Mouse (Mus musculus) layer of hippocampus, postnatal 25 days (tissue): ENCODE results near the gene Kmt5a. TPM values are rescaled to one million over a fixed set of nuclear protein-coding genes. Genes with fewer than 3 reads are reported as not detected.
A peak's percentile ranks its signal among the peaks of the same experiment; 100 is the strongest.
"Not testable (repeated sequence)": the region's sequence is repeated elsewhere in the genome, so short reads cannot be mapped to it uniquely, and the experiment has no call there.

Experiments
- DNase-seq, 2 experiments: peaks; one replicate each; pipeline ENCODE4 v3.0.0; 2022; ENCODE audit warnings: mixed read lengths in 2 of 2, low spot score in 1 of 2; ENCODE audit errors: extremely low spot score in 1 of 2
- total RNA-seq, 2 experiments: library from RNA; stranded (reverse); gene quantifications; 2 replicates each; pipeline ENCODE4 v1.2.3; 2021

The Kmt5a gene
- total RNA-seq, 2 experiments from 2014 or later: 58.5 to 63.1 TPM

DNA sequence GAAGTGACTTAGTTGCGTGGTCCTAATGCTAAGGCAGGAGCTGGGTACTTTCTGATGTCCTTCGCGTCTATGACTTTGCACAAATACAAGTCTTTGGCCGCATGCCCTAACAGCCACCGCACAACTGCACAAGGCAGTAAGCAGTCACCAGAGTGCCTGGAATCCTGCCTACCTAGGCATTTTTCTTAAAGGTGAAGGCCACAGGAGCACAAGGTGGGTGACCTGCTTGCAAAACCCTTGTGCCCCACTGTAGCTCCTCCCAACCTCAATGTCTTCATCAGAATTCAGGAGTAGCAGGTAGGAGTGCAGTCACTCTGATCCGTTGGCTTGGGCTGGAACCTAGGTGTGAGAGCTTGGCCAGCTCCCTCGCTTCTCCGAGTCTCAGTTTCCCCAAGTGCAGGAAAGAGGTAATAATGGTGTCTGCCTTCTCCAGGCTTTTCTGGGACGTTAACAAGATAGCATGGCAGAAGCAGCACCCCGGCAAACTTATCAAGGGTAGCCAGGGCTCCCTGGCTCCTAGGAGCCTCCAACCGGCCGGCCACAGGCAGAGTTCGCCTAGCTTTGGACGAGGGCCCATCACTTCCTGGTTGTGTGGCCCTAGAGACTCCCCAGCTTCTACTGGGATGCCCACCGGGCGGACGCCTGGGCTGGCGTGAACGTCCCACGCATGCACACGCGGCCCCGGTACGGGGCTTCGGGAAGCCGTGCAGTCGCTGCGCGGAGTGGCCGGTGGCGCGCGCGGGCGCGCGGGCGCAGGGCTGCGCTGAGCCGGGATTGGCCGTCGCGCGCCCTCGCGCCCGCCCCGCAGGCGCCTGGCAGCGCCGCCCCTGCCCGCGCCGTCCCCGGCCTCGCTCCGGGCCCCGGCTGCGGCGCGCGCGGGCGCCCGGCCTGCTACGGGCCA is 5.2 kb downstream of the Kmt5a start:
- peak; percentile 62 to 63 for DNase-seq

DNA sequence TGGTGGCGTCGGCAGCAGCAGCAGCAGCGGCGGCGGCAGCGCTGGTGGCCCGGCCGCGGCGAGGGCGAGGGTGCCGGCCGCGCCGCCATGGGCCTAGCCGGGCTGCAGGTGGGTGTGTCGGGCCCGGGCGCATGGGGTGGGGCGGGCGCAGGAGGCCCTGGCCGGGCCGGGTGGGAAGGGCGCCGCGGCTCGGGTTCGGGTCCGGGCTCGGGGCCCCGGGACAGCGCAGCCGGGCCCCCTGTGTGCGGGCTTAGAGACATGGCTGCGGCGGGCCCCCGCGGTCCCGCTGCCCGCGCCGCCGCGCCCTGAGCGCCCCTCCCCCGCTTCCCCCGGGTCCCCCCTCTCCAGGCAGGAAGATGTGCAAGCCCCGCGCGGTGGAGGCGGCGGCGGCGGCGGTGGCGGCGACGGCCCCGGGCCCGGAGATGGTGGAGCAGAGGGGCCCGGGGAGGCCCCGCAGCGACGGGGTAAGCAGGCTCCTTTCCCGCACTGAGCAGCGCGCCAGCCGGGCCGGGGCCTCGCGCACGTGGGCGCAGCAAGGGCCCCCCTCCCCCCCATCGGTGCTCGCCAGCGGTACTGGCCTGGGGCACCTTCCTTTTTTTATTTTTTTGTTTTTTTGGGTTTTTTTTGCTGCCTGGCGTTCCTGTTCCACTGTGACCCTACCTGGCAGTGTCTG is 6.0 kb downstream of the Kmt5a start:
- no peak for DNase-seq

DNA sequence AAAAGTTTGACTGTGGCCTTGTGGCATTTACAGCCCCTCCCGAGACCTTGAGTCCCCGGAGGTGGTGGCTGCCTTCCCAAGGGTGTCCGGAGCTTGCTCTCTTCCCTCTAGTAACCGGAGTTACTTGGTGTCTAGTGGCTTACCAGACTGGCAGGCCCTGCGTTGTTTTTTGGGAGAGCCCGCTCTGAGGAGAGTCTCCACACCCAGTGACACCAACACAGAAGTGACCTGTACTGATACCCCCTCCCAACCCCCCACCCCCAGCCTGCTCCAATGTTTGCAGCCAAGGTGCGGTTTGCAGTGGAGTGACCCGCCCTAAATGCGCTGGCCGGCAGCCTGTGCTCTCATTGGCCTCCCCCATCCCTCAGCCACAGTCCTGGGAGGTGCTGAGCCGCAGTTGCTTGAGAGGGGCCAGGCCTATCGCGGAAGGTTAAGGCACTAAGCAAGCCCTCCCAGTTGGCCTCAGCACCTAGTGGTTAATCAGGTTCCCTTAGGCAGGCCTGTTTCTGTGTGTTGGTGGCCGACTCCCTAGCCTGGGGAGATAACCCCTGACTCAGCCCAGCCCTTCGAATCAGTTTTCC is 6.7 kb downstream of the Kmt5a start:
- DNase-seq: no peak

DNA sequence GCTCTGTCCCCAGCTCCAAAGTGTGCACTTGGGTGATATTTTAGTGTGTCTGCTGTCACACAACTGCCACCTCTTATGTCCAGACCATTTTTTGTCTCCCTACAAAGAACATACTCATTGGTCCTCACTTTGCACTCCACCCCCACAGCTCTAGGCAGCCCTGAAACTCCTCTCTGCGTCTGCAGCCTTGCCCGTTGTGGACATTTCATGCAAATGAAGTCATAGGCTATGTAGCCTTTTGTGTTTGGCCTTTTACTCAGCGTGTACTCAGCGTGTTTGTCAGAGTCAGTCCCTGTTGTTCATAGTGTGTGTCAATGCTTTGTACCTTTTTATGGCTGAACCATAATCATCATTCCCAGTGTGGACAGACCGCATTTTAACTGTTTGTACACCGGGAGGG is 9.8 kb downstream of the Kmt5a start:
- no peak for DNase-seq

DNA sequence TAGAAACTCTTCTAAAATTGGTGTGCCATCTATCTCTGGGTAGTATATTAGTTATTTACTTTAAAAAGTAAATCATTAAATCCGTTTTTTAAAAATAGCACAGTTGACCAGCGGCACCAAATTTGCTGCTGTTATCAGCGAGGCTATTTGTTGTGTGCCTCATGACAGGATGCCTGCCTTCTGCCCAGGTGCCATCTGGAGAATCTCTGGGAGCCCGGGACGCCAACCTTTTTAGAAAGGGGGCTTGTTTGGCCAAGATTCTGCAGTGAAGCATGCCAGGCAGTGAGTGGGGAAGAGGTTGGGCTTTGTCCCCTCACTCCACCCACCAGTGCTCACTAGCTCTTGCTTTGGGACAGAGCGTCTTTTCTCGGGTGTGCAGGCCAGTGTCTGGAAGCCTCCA is 10.3 kb downstream of the Kmt5a start:
- DNase-seq: no peak

DNA sequence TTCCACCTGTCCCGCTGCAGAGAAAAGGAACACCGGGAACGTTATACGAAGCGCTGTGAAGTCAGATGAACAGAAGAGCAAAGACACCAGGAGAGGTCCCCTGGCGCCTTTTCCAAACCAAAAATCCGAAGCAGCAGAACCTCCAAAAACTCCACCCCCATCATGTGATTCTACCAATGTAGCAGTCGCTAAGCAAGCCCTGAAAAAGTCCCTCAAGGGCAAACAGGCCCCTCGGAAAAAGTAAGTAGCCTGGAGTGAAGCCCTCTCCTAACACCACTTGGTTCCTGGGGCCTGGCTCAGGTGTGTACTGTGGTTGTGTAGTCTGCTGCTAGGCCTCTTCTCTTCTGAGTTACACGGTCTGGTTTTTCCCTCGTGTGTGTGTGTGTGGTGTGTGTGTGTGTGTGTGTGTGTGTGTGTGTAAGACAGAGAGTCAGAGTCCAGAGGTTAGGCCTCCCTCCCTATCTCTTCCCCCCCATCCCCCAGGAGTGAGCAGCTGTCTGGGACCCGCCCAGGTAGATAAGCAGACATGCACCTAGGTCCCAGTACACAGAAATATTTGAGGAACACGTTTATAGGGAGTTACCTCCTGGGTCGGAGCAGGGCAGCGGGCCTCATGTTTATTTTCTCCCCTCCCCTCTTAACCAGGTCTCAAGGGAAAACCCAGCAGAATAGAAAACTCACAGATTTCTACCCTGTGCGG is 11.1 kb downstream of the Kmt5a start:
- no peak for DNase-seq

DNA sequence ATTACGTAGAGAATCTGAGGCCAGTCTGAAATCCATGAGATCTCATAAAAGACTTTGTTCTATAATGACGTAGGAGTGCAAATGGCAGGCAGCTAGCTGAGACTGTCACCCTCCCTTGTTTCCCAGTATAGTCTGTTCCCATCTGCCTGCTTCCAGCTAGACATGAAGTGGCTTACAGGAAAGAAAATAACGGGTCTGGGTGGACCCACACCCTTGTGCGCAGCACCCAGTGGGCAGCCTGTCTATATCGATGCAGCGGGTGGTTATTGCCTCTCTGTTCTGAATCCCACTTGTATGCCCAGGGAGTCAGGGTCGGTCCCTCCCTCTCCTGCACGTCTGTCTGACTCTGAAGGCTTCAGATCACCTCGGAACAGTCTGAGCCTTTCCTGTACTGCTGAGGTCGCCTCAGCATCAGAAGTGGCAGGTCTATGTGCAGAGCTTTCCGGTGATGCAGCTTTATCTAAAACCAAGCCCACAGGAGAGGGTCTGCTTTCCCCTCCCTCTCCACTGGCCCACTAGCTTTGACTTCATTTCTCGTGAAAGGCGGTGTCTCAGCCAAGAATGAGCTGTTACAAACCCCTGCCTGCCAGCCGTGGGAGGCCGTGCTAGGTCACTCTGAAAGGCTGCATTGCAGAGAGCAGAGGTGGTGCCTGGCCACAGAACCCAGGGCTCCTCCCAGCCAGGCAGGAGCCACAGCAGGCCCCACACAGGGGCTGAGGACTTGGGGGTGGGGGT is 12.9 kb downstream of the Kmt5a start:
- peak in 1 of 2 experiments; percentile 33 for DNase-seq

DNA sequence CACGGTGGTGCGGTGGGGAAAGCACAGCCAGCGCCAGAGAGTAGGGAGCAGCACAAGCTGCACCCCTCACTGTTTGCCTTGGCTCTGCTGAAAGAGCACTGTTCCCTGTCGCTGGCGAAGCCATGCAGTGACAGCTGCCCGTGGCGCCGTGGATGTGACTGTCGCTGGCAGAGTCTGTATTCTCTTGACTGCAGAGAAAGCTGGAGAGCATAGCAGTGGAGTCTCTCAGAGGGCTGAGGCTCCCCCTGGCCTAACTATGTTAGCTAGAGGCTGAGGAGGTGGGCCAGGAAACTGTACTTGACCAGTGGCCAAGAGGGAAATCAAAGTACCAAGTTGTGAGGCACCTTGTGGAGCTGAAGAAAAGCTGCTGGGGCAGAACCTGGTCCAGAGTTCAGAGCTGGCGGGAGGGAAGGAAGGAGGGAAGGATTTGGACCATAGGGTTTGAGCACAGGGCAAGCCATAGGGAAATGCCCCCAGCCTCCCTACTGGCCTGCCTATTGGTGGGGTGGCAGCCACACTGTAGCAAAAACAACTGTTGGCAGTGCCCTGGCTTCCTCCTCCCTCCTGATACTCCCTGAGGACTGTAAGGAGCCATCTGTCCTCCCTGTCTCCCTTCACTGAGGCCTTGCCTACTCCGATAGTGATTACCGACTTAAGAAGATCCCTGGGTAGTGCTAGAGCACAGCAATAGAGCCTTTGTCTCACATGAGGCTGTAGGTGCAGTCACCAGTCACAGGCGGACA is 13.8 kb downstream of the Kmt5a start:
- DNase-seq: peak; percentile 60 to 62

DNA sequence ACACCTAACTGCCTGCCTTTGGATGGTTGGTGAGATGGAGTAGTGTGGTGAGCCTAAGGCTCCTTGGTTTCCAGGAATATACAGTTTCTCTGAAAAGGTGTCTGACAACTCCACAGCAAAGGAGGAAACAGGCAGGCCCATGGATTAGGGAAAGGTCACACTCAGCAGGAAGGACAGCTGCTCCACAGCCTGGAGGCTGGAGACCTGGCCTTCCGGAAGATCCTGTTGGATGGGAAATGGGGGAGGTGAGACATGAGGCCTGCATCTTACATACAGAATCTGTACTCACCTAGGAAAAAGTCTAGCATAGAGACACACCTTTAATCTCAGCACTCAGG is 14.3 kb downstream of the Kmt5a start:
- DNase-seq: no peak

DNA sequence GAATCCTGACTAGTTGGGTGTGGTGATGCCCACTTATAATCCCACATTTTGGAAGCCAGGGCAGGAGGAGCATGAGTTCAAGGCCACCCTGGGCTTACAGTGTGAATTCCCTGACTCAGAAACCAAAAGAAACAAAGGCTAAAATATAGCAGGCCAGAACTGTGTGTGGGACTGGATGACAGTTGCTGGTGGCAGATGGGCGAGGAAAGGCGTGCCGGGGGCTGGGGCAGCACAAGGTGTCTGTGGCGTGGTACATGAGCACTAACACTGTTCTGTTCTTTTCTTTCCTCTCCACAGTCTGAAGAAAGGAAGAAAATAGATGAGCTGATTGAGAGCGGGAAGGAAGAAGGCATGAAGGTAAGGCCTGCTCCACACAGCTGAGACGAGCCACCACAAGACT is 17.0 kb downstream of the Kmt5a start:
- DNase-seq: no peak

DNA sequence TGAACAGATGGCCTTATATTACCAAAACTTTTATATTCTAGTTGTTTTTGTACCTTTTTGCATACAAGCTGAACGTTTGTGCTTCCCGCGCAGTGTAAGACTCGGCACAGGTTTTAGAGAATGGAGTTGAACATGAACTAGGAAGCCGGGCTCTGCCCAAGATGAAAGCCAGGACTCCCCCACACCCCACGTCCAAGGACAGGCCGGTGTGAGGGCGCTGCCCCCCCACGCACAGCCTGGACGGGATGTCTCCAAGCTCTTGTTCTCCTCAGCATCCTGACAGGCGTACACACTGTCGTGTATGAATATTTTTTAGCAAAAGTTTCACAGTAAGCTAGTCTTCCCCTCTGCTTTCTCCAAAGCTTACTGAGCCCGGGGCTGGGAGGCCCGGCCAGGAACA is 21.2 kb downstream of the Kmt5a start:
- not testable (repeated sequence) for DNase-seq

DNA sequence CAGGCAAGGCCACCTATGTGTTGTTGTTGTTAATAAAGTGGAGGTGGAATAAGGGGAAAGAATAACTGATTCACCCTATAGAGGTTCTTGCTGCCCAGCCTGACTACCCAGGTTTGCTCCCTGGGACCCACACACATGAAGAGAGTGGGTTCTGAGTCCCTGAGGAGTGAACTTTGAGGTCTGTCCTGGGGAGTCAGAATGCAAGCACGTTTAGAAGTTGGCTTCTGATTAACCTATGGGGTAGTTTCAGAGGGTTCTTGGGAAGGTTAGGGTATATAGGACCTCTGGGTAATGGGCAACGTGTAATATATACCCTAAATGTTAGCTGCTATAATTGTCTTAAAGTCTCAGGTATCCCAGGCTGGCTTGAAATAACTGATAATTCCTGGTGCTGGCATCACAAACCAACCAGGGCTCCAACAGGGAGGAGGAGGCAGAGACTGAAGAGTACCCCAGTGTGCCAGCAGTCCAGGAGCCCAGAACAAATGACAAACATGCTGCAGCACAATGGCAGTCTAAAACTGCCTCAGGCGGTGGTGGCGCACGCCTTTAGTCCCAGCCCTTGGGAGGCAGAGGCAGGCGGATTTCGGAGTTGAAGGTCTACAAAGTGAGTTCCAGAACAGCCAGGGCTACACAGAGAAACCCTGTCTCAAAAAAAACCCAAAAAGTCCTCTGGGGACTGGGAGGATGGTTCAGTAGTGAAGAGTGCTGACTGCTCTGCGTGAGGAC is 22.7 kb downstream of the Kmt5a start:
- DNase-seq: no peak

DNA sequence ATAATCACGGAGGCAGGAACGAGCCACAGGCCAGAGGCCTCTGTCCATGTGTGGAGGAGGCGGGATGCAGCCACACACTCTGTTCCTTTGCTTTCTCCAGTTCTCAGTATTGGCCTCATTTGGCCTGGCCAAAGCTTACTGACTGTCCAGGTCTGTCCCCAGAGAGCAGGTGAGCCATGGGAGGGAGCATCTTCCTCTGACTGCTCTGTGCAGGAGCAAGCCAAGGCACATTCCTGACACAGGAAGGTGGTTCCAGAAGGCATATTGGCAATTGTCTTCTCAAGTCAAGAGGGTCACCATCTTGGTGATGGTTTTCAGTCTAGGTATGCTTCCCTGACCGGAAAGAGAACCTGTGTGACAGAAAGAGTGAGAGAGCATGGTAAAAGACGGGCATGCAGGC is 23.7 kb downstream of the Kmt5a start:
- DNase-seq: no peak

DNA sequence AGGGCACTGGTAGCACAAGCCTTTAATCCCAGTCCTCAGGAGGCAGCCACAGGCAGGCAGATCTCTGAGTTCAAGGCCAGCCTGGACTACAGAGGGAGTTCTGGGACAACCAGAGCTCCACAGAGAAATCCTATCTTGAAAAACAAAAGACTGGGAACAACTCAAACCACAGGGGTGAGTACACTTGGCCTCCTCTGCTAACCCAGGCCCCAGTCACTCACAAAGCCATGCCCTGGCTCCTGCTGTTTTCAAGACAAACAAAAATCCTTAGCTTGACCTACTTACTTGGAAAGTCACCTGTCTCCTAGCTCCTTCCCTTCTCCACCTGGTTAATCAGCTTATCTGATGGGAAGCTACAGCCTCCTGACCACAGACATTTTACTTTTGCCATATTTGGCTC is 25.2 kb downstream of the Kmt5a start:
- DNase-seq: no peak

DNA sequence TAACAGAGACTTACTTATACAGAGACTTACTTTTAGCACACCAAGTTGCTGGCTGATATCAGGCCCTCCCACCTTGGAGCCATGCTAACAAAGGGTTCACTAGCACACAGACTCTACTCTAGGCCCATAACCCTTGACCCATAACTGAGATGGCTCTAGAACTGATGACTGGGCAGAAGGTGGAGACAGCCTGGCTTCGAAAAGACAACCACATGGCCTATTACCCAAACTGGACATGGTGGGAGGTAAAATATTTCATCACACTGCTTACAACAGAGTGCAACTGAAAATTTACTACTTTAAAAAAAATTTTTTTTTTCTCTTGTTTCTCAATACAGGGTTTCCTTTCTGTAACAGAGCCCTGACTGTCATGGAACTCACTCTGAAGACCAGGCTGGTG is 28.0 kb downstream of the Kmt5a start:
- DNase-seq: no peak

DNA sequence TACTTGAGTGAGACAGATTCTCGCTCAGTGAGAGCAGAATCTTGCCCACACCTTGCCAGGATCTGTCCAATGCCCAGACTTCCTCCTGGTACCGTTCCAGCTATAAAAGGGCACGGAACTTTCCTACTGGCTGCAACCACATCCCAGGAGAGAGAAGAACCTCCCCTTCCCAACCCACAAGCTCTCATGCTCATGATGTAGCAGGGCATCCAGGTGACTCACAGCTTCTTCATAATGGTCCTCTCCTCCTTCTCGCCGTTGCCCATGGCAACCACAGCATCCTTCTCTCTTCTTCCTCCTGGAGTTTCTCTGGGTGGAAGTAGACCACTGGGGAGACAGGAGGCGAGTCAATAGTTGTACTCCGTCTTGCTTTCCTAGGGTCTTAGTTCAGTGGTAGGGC is 28.6 kb downstream of the Kmt5a start:
- no peak for DNase-seq

DNA sequence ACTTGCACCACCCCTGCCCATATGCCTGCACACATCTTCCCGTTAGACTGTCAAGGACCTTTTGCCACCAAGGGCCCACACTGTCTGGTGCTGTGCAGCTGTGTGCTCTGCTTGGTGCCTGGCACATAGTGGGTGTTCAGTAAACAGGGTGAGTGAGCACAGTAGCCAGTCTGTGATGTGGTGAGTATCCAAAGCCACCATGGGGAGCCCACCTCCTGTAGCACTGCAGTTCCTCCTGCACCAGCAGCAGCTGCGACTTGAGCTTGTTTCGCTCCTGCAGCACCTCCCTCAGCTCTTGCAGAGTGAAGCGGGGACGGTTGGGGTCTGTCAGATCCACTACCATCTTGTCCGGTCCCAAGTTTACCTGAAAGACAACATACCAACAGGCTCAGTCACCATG is 29.8 kb downstream of the Kmt5a start:
- no peak for DNase-seq

DNA sequence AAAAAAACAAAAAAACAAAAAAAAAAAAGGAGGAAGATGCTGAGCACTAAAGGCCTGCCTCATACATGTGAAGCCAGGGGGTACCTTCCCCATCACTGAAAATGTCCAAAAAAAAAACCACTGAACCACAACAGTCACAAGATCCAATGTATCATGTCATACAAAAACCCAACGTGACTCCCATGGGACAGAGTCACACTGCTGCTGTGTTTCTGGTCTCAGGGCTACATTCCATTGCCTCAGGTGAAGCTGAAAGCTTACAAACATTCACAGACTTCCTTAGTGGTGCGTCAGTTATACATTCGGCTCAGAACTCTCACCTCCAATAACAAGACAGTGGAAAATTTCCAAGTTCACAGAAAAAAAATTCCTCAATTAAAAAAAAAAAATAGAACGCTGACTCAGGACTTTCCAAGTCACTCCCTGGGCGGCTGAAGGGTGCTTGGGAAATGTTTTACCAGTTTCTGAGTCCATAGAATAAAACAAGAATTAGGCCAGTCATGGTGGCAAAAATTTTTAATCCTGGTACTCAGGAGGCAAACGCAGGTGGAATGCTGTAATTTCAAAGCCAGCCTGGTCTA is 31.0 kb downstream of the Kmt5a start:
- no peak for DNase-seq

DNA sequence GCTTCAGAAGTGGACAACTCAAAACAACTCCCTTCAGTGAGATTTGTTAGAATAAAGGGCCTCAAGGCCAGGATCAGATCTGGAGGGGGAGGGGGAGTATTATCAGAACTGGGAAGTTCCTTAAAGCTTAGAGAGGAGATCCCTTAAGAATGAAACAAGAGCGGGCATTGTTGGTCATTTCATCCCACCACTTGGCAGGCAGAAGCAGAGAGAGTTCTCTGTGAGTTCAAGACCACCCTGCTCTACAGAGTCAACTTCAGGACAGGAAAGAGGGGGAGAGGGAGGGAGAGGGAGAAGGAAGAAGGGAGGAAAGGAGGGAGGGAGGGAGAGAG is 39.1 kb downstream of the Kmt5a start:
- no peak for DNase-seq
